Mouse (Mus musculus): ENCODE results near the gene Kctd4. TPM values are rescaled to one million over a fixed set of nuclear protein-coding genes. Genes with fewer than 3 reads are reported as not detected.

Gene Kctd4
- total and polyA plus RNA-seq, 3 experiments = 0.01 to 0.08 TPM; not detected in 1

DNA sequence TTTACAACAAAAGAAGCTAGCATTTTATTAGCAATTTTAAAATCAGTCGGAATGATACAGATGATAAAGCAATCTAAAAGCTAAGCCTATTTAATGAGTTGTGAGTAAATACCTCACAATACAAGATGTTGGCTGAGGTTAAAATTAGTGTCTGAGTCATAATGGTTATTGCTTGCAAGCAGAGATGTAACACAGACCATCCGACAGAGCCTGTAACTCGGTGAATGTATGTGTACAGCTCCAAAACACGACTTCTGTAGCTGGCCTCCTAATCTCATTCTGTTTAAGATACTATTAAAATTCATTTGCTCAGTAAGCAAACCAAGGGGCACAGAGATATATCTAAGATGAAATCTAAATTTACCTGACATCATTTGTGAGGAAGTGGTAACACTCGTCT is 12.5 kb downstream of the Kctd4 start:
- Histone ChIP-seq H3K36me3 (ENCODE audit: control insufficient read depth in 1 of 2, insufficient read depth in 2 of 2, low read length in 2 of 2) (peaks cover 0 to 8% of the 10 kb centered on the region in 2 experiments), H3K27me3 (ENCODE audit: control insufficient read depth in 1 of 2, insufficient read depth in 2 of 2, low read length in 2 of 2) (no peaks in the 10 kb centered on the region), H3K79me2 (ENCODE audit: control insufficient read depth, insufficient read depth, low read length, poor library complexity) (peaks cover 15% of the 10 kb centered on the region), H3K4me3 (ENCODE audit: control insufficient read depth in 1 of 2, insufficient read depth in 1 of 2, low read depth in 2 of 2, low read length in 2 of 2) (no peak overlapping the region), H3K4me1 (ENCODE audit: control insufficient read depth in 1 of 2, insufficient read depth in 2 of 2, low read length in 2 of 2) (peaks cover 2% of the 10 kb centered on the region in 2 experiments; a peak in 3 of 4 replicates), H3K27ac (ENCODE audit: control insufficient read depth, low read depth, low read length) (no peak overlapping the region), H3K9ac (ENCODE audit: control insufficient read depth, low read depth, low read length, poor library complexity, severe bottlenecking) (no peak overlapping the region), H3K9me3 (replicated peaks; ENCODE audit: insufficient read depth, low read length) (no peaks in the 10 kb centered on the region)
- no peak for DNase-seq (ENCODE audit: low read depth, low spot score)
- no peak for TF ChIP-seq E2F4 (IDR thresholded peaks at IDR 0.05; ENCODE audit: borderline replicate concordance, low read depth, low read length)
- no peak for TF ChIP-seq ZC3H11A (IDR thresholded peaks at IDR 0.05; ENCODE audit: low read depth, low read length)
- TF ChIP-seq POLR2AphosphoS5 (IDR thresholded peaks at IDR 0.05; ENCODE audit: borderline replicate concordance, low read depth, low read length) = no peak
- TF ChIP-seq MXI1 (IDR thresholded peaks at IDR 0.05; ENCODE audit: low read depth, low read length) = no peak
- TF ChIP-seq RCOR1 (IDR thresholded peaks at IDR 0.05; ENCODE audit: low read depth, low read length) = no peak
- TF ChIP-seq TCF12 (IDR thresholded peaks at IDR 0.05; ENCODE audit: low read depth, low read length) = no peak

DNA sequence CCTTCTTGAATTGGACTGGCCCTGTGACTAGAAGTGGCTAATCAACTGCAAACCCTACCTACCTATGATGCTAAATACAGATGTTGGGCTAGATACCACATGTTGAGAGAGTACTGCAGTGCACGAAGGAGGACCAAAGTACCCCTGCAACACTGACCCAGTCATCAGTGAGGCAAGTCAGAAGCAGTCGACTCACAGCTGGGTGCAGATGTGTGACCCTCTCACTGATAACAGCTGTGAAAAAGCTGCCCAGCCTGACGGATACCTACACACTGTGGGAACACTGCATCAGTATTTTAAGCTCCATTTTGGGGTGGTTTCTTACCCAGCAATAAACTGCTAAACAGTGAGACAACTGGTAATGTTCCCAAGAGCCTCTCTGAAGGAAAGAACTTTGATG is 21.3 kb downstream of the Kctd4 start:
- no peak overlapping the region for H3K4me3 ChIP-seq (ENCODE audit: control insufficient read depth in 1 of 2, insufficient read depth in 1 of 2, low read depth in 2 of 2, low read length in 2 of 2)
- TF ChIP-seq TAL1 (IDR thresholded peaks at IDR 0.05; ENCODE audit: low read length) (0 out of 2 replicates have a peak, but pooled peaks have one; percentile 8), POLR2AphosphoS5 (IDR thresholded peaks at IDR 0.05; ENCODE audit: borderline replicate concordance, low read depth, low read length) (no peak), POLR2A (IDR thresholded peaks at IDR 0.05; ENCODE audit: control insufficient read depth in 1 of 2, insufficient read depth in 1 of 2, low read depth in 1 of 2, low read length in 2 of 2, poor library complexity in 1 of 2) (no peak)
- peaks cover 11 to 21% of the 10 kb centered on the region in 2 experiments; a peak in 3 of 4 replicates for H3K36me3 ChIP-seq (ENCODE audit: control insufficient read depth in 1 of 2, insufficient read depth in 2 of 2, low read length in 2 of 2)
- peak; percentile 22 for DNase-seq (ENCODE audit: low read depth, low spot score)
- H3K9me3 ChIP-seq (replicated peaks; ENCODE audit: insufficient read depth, low read length) = no peaks in the 10 kb centered on the region
- H3K9ac ChIP-seq (ENCODE audit: control insufficient read depth, low read depth, low read length, poor library complexity, severe bottlenecking) = no peak overlapping the region
- no peak overlapping the region for H3K27ac ChIP-seq (ENCODE audit: control insufficient read depth, low read depth, low read length)
- H3K27me3 ChIP-seq (ENCODE audit: control insufficient read depth in 1 of 2, insufficient read depth in 2 of 2, low read length in 2 of 2) = no peaks in the 10 kb centered on the region
- H3K79me2 ChIP-seq (ENCODE audit: control insufficient read depth, insufficient read depth, low read length, poor library complexity) = peaks cover 17% of the 10 kb centered on the region
- H3K4me1 ChIP-seq (ENCODE audit: control insufficient read depth in 1 of 2, insufficient read depth in 2 of 2, low read length in 2 of 2) = peaks cover 10 to 21% of the 10 kb centered on the region in 2 experiments

DNA sequence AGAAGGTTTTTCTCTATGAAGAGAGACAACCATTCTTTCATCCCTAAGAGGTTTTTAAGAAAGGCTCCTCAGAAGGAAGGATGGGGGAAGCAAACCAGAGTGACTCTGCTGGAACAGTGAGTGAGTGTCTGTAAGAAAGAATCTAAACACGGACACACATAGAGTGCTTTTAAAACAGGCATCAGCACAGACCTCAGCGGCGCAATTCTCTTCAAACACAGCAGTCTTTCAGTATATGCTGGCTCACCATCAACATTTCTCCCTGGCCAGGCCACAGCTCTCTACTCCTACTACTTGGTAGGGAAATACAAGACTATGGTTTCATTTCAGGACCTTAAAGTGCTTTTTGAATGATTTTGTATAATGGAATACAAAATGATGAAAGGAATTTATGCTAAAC is 26.4 kb downstream of the Kctd4 start:
- no peak overlapping the region for H3K27ac ChIP-seq (ENCODE audit: control insufficient read depth, low read depth, low read length)
- H3K9me3 ChIP-seq (replicated peaks; ENCODE audit: insufficient read depth, low read length) = no peaks in the 10 kb centered on the region
- no peak for DNase-seq (ENCODE audit: low read depth, low spot score)
- no peak overlapping the region for H3K9ac ChIP-seq (ENCODE audit: control insufficient read depth, low read depth, low read length, poor library complexity, severe bottlenecking)
- no peaks in the 10 kb centered on the region for H3K4me1 ChIP-seq (ENCODE audit: control insufficient read depth in 1 of 2, insufficient read depth in 2 of 2, low read length in 2 of 2)
- no peak overlapping the region for H3K4me3 ChIP-seq (ENCODE audit: control insufficient read depth in 1 of 2, insufficient read depth in 1 of 2, low read depth in 2 of 2, low read length in 2 of 2)
- peaks cover 2 to 13% of the 10 kb centered on the region in 2 experiments; a peak in 3 of 4 replicates for H3K36me3 ChIP-seq (ENCODE audit: control insufficient read depth in 1 of 2, insufficient read depth in 2 of 2, low read length in 2 of 2)
- no peak for TF ChIP-seq RAD21 (IDR thresholded peaks at IDR 0.05; ENCODE audit: low read depth, low read length)
- no peak for TF ChIP-seq ZNF384 (IDR thresholded peaks at IDR 0.05; ENCODE audit: low read depth, low read length)
- TF ChIP-seq GATA1 (IDR thresholded peaks at IDR 0.05; ENCODE audit: low read depth, low read length) = no peak
- no peak for TF ChIP-seq USF2 (IDR thresholded peaks at IDR 0.05; ENCODE audit: borderline replicate concordance in 1 of 2, insufficient read depth in 1 of 2, low read depth in 1 of 2, low read length in 2 of 2)
- no peak for TF ChIP-seq MYB (IDR thresholded peaks at IDR 0.05; ENCODE audit: low read depth, low read length)
- no peak for TF ChIP-seq POLR2A (IDR thresholded peaks at IDR 0.05; ENCODE audit: control insufficient read depth in 1 of 2, insufficient read depth in 1 of 2, low read depth in 1 of 2, low read length in 2 of 2, poor library complexity in 1 of 2)
- no peak for TF ChIP-seq TCF12 (IDR thresholded peaks at IDR 0.05; ENCODE audit: low read depth, low read length)
- no peak for TF ChIP-seq ZC3H11A (IDR thresholded peaks at IDR 0.05; ENCODE audit: low read depth, low read length)
- TF ChIP-seq ELF1 (IDR thresholded peaks at IDR 0.05; ENCODE audit: low read depth, low read length) = no peak
- no peak for TF ChIP-seq MXI1 (IDR thresholded peaks at IDR 0.05; ENCODE audit: low read depth, low read length)
- no peak for TF ChIP-seq ETS1 (IDR thresholded peaks at IDR 0.05; ENCODE audit: low read depth, low read length)
- TF ChIP-seq TAL1 (IDR thresholded peaks at IDR 0.05; ENCODE audit: low read length) = no peak
- TF ChIP-seq CTCF (IDR thresholded peaks at IDR 0.05 in 2 of 3, conservative IDR thresholded peaks at IDR 0.05 in 1 of 3; ENCODE audit: control insufficient read depth in 1 of 3, insufficient read depth in 1 of 3, low read depth in 2 of 3, low read length in 3 of 3, poor library complexity in 1 of 3, severe bottlenecking in 1 of 3) = no peak
- no peak for TF ChIP-seq HCFC1 (IDR thresholded peaks at IDR 0.05; ENCODE audit: low read depth, low read length)
- peaks cover 7% of the 10 kb centered on the region; the same call in 1 of the 2 replicates for H3K79me2 ChIP-seq (ENCODE audit: control insufficient read depth, insufficient read depth, low read length, poor library complexity)
- H3K27me3 ChIP-seq (ENCODE audit: control insufficient read depth in 1 of 2, insufficient read depth in 2 of 2, low read length in 2 of 2) = no peaks in the 10 kb centered on the region
